Mouse (Mus musculus) megakaryocyte-erythroid progenitor cell, adult 5-6 weeks (primary cell): ENCODE data around the gene Gm10320. TPM values are rescaled to one million over a fixed set of nuclear protein-coding genes. Genes with fewer than 3 reads are reported as not detected.

Experiments used
- total RNA-seq, 2 experiments: library from RNA; stranded (forward) in 1 of 2; stranded (reverse) in 1 of 2; fragments of 200-1000, 215-1000 nt in 1 of 2; fragments of >200 nt in 1 of 2; fragmentation: Nextera tagmentation in 1 of 2; gene quantifications; 2 replicates each; pipeline ENCODE4 v1.2.3; 2014 to 2017

The Gm10320 gene
- total RNA-seq, 2 experiments from 2014 or later: 0.66 TPM; not detected in 1

Other genes with a start within 250 kb of the Gm10320 start
- 34.4 and 45.7 TPM in 2 replicates for gene Utp15, start 229.0 kb downstream of the Gm10320 start, total RNA-seq (2014; fragmentation: Nextera tagmentation)
- 57.2 and 67.9 TPM in 2 replicates for gene Utp15, start 229.0 kb downstream of the Gm10320 start, total RNA-seq (2017)
- 37.7 and 42.4 TPM in 2 replicates for gene Ankra2, start 228.9 kb downstream of the Gm10320 start, total RNA-seq (2014; fragmentation: Nextera tagmentation)
- 21.6 and 25.0 TPM in 2 replicates for gene Ankra2, start 228.9 kb downstream of the Gm10320 start, total RNA-seq (2017)
- not detected in 2 replicates for gene Gm21976, start 212.1 kb downstream of the Gm10320 start, total RNA-seq (2014; fragmentation: Nextera tagmentation)
- gene Gm21976, start 212.1 kb downstream of the Gm10320 start, total RNA-seq (2017): not detected in 2 replicates
- 1,176 and 1,210 TPM in 2 replicates for gene Btf3, start 175.0 kb downstream of the Gm10320 start, total RNA-seq (2014; fragmentation: Nextera tagmentation)
- gene Btf3, start 175.0 kb downstream of the Gm10320 start, total RNA-seq (2017): 2,564 and 2,726 TPM in 2 replicates
- gene Foxd1, start 137.8 kb downstream of the Gm10320 start, total RNA-seq (2014; fragmentation: Nextera tagmentation): not detected in 2 replicates
- not detected in 2 replicates for gene Foxd1, start 137.8 kb downstream of the Gm10320 start, total RNA-seq (2017)
- gene Tmem174, start 145.4 kb upstream of the Gm10320 start, total RNA-seq (2014; fragmentation: Nextera tagmentation): not detected in 2 replicates
- not detected in 2 replicates for gene Tmem174, start 145.4 kb upstream of the Gm10320 start, total RNA-seq (2017)
- gene Tmem171, start 202.8 kb upstream of the Gm10320 start, total RNA-seq (2014; fragmentation: Nextera tagmentation): not detected in 2 replicates
- not detected in 2 replicates for gene Tmem171, start 202.8 kb upstream of the Gm10320 start, total RNA-seq (2017)